Mouse (Mus musculus): ENCODE results near the gene Cnga3. TPM values are rescaled to one million over a fixed set of nuclear protein-coding genes. Genes with fewer than 3 reads are reported as not detected.

Cnga3 gene
- polyA plus RNA-seq (2017; shearing (Covaris generic)) = not detected

GRCm38 (mm10) chr1:37214144-37214543, at the start of gene Cnga3:
Gene Cnga3, plus strand, starts transcription at chr1:37214434.

GRCm38 (mm10) chr1:37299540-37300491, 85.6 kb downstream of the Cnga3 start, which contains the start of gene Inpp4a:
Gene Inpp4a, plus strand, starts transcription at chr1:37299865.

Other genes starting within 250 kb of the Cnga3 start
- 3.1 TPM for gene Vwa3b, start 187.8 kb upstream of the Cnga3 start, polyA plus RNA-seq (2017; shearing (Covaris generic))
- gene Inpp4a, start 85.4 kb downstream of the Cnga3 start, polyA plus RNA-seq (2017; shearing (Covaris generic)) = 19.9 TPM
- gene Coa5, start 215.7 kb downstream of the Cnga3 start, polyA plus RNA-seq (2017; shearing (Covaris generic)) = 52.4 TPM
- 81.8 TPM for gene Unc50, start 215.7 kb downstream of the Cnga3 start, polyA plus RNA-seq (2017; shearing (Covaris generic))

All from effector memory CD4-positive, alpha-beta T cell, adult 5 months (primary cell).